Mouse (Mus musculus) left cerebral cortex, postnatal 4 days (tissue): ENCODE results near the gene Cdca4. TPM values are rescaled to one million over a fixed set of nuclear protein-coding genes. Genes with fewer than 3 reads are reported as not detected.
A peak's percentile ranks its signal among the peaks of the same experiment; 100 is the strongest.

Source experiments
- DNase-seq: peaks from one replicate; pipeline ENCODE4 v3.0.0-alpha.2; 2022
- intact Hi-C: fragments of 180-260 bp; cut with DNase I; formaldehyde crosslinking; loops from one replicate; pipeline ENCODE4 v1.15.1; 2025
- total RNA-seq, 2 experiments: library from RNA; stranded (reverse); gene quantifications; 2 replicates each; pipeline ENCODE4 v1.2.3; 2021

The Cdca4 gene
- total RNA-seq = 10 to 100 TPM; 18.5 to 19.8 TPM

DNA sequence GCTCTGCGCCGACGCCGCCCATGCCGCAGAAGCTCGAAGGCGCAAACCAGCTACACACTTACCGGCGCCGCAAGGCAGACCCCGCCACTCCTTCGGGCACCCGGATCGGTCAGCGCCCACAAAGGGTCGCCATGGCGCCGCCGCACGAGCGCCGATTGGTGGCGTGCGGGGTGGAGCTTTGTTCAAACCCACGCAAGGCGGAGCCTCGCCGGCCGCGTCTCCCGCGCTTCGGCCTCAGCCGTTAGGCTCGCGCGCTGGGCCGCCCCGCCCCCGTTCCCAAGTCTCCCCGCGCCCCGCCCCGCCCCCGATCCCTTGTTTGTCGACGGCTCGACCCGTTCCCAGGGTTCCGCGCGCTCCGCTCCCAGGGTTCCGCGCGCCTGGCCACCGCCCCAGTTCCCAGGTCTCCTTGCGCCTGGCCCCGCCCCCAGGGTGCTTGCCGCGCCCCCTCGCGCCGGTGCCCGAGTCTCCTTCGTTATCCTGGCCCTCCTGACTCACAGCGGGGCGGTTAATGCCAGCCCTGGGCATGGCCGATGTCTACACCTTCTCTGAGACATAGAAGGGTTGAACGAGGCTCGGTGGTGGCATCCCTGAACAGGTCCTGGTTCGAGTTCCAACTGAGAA lies at the start of gene Cdca4:
Cdca4 (minus strand) TSS at position 180 of the 621 bp plus-strand sequence.
- DNase-seq = peak; percentile 100
- intact Hi-C loops = no loop called here

- intact Hi-C loops = no loop called here
- DNase-seq = no peak
Measured at GRCm38 (mm10) chr12:112877607-112878020, 48.4 kb upstream of the Cdca4 start.

DNA sequence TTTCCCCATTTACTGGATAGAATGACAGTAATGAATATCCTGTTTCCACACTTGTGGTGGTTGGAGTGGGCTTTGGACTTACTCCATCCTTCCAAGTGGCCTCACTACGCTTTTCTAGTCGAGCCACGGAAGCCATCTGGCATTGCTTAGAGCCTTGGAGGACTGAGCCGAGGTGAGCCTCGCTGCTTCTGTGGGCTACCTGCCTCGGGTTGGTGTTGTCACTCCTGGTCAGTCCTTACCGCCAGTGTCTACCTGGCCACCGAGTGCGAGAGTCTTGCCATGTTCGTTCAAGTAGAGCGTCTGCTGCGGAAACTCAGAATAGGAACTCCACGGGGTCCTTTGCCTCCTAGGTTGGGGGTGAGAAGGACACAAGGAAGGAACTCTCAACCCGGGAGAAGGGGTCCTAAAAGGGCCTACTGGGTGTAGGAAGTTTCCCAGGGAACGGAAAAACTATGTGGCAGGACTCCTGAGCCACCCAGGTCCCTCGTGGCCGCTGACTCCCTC lies 47.9 kb upstream of the Cdca4 start:
- no peak for DNase-seq
- intact Hi-C loops = no loop called here

DNA sequence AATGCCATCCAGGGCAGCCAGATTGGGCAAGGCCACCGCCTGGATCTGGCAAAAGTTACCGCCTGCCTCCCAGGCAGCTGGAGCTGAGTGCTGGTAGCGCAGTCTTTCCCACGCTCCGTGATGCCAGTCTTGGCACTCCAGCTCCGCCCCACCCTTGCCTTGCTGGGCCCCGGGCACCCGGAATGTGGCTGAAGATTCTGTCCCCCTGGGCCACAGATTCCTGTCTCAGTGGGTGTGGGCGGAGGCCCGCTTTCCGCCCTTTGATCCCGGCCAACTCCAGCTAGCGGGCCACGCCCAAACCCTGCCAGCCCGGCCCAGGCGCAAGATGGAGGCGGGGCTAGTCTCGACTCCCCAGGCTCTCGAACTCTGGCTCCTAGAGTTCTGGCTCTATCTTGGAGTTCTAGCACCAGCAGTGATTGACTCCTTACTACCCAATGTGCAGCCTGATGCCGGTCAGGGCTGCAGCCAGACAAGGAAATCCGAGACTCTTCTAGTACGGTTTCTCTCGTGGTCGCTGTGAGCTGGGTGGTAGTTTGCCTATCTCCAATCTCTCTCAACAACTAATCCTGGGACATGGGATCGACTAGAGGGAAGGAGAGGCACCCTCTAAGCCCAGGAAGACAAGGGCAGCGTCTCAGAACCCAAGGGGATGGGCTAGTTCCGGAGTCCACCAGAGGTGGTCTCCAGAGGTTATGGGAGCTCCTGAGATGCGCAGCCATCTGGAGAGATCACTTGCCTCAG lies 47.3 kb upstream of the Cdca4 start:
- intact Hi-C loops = no loop called here
- DNase-seq = peak; percentile 32

GRCm38 (mm10) chr12:112875225-112876013 lies 46.2 kb upstream of the Cdca4 start:
- peak; percentile 96 for DNase-seq
- intact Hi-C loops = no loop called here

GRCm38 (mm10) chr12:112874199-112874598 lies 45.0 kb upstream of the Cdca4 start:
- intact Hi-C loops = no loop called here
- DNase-seq = no peak

- DNase-seq = peak; percentile 84
- intact Hi-C loops = no loop called here
Measured at GRCm38 (mm10) chr12:112873452-112874190, 44.4 kb upstream of the Cdca4 start.

DNA sequence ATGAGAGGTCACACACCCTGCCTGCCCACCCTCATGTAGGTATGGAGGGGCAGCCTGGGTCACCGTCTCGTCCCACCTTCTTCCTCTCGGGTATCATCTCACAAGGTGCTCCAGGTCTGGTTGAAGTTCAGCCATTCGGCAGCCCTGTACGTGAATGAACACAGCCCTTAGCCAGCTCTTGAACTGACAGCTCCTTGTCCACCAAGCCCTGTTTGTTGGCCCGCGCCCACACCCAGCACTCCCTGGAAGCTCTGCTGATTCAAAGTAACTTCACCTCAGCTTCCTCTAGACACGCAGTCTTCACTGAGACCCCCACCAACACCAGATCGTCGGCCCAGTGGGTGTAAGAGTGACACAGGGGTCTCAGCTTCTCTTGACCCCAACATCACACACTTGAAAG lies 43.8 kb upstream of the Cdca4 start:
- DNase-seq = no peak
- intact Hi-C loops = no loop called here

DNA sequence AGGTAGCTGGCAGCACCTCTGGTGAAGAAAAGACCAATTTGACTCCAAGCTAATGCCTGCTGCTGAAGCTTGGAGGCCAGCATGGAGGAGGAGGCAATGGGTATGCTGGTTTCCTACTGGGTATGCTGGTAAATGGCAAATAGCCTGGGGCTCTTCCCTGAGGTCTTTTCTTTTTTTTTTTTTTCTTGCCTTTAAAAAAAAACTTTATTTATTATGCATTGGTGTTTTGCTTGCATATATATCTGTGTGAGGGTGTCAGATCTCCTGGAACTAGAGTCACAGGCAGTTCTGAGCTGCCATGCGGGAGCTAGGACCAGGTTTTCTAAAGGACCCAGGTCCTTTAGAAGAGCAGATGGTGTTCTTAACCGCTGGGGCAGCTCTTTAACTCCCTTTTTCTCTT lies 42.0 kb upstream of the Cdca4 start:
- intact Hi-C loops = no loop called here

DNA sequence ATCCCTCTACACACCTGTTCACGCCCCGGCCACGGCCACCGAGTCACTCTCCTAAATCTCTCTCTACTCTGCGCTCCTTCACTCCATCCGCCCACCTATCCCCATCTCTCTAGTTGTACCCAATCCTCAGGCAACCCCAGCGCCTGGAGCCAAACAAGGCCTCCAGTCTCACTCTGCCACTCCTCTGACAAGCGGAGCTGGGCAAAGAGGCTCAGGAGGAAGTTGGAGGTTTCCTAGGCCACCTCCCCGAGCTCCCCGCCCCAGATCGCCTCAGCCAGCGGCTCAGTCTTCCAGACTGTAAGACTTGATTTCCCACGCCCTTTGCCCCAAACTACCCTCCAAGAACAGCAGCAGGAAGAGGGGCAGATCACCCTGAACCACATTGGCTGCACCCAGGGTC lies 41.6 kb upstream of the Cdca4 start:
- intact Hi-C loops = no loop called here
- DNase-seq = no peak

More for the DNA sequence above, 42.0 kb upstream of the Cdca4 start:
- no peak for DNase-seq

- intact Hi-C loops = no loop called here
- DNase-seq = no peak
Measured at GRCm38 (mm10) chr12:112869783-112870204, 40.6 kb upstream of the Cdca4 start.

GRCm38 (mm10) chr12:112868178-112869087 lies 39.2 kb upstream of the Cdca4 start, which contains the start of gene Gpr132:
TSS of gene Gpr132 (minus strand) at chr12:112868228.
- intact Hi-C loops = no loop called here
- DNase-seq = no peak

GRCm38 (mm10) chr12:112867106-112867674 lies 38.0 kb upstream of the Cdca4 start:
- no peak for DNase-seq
- intact Hi-C loops = no loop called here

- no peak for DNase-seq
- intact Hi-C loops = no loop called here
Measured at GRCm38 (mm10) chr12:112866467-112867080, 37.4 kb upstream of the Cdca4 start.

- intact Hi-C loops = no loop called here
Measured at GRCm38 (mm10) chr12:112864804-112865203, 35.6 kb upstream of the Cdca4 start.

DNA sequence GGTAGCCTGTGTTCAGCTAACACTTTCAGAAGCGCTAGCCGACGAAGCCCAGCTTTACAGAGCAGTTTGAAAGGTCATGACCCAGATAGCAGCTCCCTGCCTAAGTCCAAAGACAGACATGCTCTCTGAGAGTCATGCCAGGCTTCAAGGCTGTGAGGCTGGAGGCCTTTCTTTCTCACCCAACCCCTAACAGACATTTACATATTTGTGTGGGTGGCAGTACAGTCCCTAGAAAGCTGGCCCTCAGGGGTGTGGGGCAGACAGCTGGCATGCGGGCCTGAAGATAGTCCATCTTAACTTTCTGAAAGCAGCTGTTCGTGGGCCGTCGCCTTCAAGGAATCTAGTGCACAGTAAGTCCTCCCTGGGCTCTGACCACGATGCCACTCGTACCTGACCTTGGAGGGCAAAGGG lies 32.7 kb upstream of the Cdca4 start:
- DNase-seq = no peak
- intact Hi-C loops = no loop called here

More at GRCm38 (mm10) chr12:112864804-112865203, 35.6 kb upstream of the Cdca4 start:
- DNase-seq = no peak

GRCm38 (mm10) chr12:112860765-112861164 lies 31.5 kb upstream of the Cdca4 start:
- DNase-seq = no peak
- intact Hi-C loops = no loop called here

- intact Hi-C loops = no loop called here
- no peak for DNase-seq
Measured at GRCm38 (mm10) chr12:112859930-112860329, 30.7 kb upstream of the Cdca4 start.
